Mouse (Mus musculus) left cerebral cortex, adult 9 months (tissue): ENCODE measurements around the gene Tspan15.

ENCODE experiments used
- DNase-seq, 2 experiments: peaks; one replicate each; pipeline ENCODE4 v3.0.0; 2022; ENCODE audit warnings: low spot score in 2 of 2

The Tspan15 gene

GRCm38 (mm10) chr10:62190821-62191220 lies 40.2 kb downstream of the Tspan15 start:
- DNase-seq = no peak

DNA sequence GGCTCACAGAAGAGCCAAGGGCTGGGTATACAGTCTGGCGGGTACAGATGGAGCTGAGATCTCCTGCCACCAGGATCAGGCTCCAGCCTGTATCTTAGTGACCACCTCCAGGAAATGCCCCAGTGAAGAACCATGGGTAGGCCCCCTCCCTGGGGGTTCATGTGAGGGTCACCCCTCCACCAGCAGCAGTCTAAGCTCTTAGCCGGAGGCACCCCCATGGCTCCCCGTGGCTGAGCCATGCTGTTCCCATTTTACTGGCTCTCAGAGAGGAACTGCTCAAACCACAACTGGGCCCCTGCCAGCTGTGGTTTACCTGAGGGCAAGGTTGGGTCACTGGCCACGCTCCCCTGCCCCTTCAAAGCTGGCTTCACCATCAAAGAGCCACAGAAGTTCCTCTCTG lies 41.1 kb downstream of the Tspan15 start:
- no peak for DNase-seq

DNA sequence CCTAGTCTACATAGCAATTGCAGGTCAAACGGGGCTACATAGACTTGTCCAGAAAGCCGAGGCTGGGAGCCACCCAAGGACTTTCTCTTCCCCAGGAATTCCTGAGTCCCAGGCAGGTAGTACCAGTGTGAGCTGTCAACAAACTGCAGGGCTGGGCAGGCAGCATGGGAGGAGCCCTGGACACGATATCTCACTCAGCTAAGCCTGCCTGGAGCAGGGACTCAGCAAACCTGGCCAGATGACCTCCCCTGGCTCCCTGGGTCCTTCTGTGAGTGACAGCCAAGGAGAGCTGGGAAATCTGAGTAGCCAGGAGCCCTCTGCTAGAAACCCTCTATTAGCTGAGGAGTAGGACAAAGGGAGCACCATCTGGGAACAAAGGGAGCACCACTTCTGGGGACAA lies 41.7 kb downstream of the Tspan15 start:
- no peak for DNase-seq

- DNase-seq = peak in 1 of 2 experiments; percentile 84
These were observed 44.2 kb downstream of the Tspan15 start for GRCm38 (mm10) chr10:62186882-62187281.

GRCm38 (mm10) chr10:62183053-62183452 lies 48.0 kb downstream of the Tspan15 start:
- peak; percentile 61 to 98 for DNase-seq

GRCm38 (mm10) chr10:62182471-62183014 lies 48.5 kb downstream of the Tspan15 start:
- DNase-seq = no peak

GRCm38 (mm10) chr10:62181701-62182100 lies 49.4 kb downstream of the Tspan15 start:
- DNase-seq = no peak

DNA sequence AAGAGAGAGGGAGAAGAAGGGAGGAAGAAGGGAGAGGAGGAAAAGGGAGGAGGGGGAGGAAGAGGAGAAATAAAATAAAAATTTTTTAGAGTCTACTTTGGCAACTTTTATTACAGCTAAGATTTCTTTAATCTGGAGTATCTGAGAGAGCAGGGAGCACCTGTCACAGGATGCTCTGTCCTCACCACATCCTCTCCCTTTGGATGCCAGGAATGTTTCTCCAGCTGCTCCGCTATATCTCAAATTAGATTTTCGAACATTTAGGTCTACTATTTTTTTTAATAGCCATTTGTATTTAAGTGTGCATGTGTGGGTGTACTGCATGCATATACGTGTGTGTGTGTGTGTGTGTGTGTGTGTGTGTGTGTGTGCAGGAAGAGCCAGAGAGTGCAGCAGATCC lies 51.1 kb downstream of the Tspan15 start:
- no peak for DNase-seq

GRCm38 (mm10) chr10:62174533-62175313 lies 56.3 kb downstream of the Tspan15 start:
- DNase-seq = no peak

- no peak for DNase-seq
These were observed 57.1 kb downstream of the Tspan15 start for GRCm38 (mm10) chr10:62173941-62174448.

- no peak for DNase-seq
These were observed 58.1 kb downstream of the Tspan15 start for GRCm38 (mm10) chr10:62172841-62173553.

- no peak for DNase-seq
These were observed 68.6 kb downstream of the Tspan15 start for GRCm38 (mm10) chr10:62162410-62162809.

DNA sequence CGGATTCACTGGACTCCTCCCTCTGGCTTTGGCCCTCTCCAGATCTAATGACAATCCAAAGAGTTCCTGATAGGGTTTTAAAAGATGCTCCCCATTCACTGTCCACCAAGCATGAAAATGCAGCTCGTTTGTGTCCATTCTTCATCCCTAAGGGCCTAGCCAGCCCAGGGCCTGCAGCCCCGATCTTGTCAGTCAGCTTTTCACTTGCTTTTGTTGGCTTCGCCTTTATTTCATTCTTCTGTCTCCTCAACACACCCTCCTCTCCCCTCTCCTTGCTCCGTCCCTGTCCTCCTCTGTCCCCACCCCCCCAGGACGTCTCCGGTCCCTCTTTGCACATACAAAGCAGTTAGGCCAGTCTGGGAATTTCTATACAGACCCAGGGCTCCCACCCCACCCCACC lies 81.1 kb downstream of the Tspan15 start:
- DNase-seq = no peak

- DNase-seq = no peak
These were observed 83.4 kb downstream of the Tspan15 start for GRCm38 (mm10) chr10:62147466-62148248.

- no peak for DNase-seq
These were observed 85.1 kb downstream of the Tspan15 start for GRCm38 (mm10) chr10:62145957-62146356.

DNA sequence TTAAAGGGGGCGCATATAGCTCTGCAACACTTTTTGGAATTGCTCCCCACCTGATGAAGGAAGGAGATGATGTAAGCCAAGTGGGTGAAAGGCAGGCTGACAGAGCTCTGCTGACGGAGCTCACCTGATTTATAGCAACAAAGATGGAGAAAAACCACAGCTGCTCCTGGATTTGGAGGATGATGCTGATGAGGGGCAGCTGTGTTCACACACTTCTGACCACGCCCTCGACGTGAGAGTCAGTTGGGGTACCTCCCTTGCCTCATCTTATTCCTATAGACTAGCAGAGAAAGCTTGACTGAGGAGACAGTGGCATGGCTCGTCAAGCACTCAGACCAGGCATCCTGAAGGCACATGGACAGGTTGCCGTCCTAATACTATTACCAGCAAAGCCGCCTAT lies 87.2 kb downstream of the Tspan15 start, which contains the start of gene Fam241b:
Fam241b (minus strand) TSS at position 101 of the 400 bp plus-strand sequence.
- no peak for DNase-seq

DNA sequence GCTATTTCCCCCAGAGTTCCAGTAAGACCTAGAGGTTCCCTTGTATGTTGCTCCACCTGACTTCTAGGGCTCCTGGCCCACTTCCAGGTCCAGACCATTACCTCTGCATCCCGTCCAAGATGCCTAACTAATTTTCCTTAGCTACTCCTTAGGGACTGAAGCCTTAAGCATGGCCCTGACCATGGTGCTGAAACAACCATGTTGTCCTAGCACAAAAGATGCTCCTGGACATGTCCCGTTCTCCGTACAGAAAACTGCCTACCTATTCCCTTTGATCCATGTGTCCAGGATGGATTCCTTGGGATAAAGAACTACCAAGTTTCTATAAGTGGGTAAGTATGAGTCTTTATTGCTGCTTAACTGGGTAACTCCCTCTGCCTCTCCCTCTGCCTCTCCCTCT lies 93.0 kb downstream of the Tspan15 start:
- no peak for DNase-seq

DNA sequence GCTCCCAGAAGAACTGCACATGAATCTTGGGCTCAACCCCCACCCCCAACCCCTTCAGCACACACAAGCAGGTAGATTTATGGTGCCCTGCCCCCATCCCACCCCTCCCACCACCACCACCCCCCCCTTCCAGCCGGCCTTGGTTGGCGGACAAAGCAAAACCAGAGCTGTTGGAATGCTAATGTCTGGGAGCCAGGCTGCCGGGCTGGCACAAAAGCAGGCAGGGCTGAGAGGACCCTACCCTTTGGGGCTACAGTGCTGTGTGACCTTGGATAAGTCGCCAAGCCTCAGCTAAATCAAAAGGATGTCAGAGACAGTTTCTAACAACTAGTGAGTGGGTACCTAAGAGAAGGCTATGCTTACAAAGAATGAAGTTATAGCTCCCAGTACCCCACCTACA lies 93.9 kb downstream of the Tspan15 start:
- DNase-seq = no peak

DNA sequence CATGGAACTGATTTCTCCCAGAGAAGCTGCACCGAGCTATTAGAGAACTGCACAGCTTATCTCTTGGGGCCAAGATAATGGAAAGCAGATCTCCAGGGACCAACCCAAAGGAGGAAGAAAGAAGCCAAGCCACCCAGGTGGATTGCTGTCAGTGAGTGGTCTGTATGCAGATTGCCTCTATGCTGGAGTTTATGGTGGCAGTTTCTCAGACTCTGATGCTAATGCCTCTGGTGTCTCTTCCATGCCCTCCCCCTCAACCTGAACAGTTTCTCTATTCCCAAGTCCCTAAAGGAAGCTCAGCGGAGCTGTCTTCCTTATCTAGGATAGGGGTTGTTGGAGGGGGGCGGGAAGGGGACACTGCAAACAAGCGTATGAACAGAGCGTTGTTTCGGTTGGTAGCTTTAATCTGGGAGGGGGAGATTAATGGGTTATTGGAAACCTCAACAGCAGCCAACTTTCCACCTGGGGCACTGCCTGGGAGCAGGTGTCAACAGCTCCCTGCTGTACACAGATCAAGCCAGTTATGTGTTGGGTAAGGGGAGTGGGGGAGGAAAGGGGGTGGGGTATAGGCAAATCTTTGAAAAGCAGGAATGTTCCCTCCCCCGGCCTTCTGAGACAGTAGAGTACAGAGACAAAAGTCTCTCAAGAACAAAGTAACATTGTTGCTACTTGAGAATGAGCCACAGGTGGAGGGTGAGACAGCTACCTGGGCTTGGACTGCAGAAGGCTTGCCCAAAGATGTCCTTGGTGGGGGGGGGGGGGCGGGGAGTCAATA lies 95.2 kb downstream of the Tspan15 start:
- no peak for DNase-seq
